Mouse (Mus musculus) testis, adult 2 months (tissue): Measurements from ENCODE around the gene Nlrc5.

Source experiments
- CTCF ChIP-seq: fragments of 200-500 bp; IDR thresholded peaks from 2 replicates; pipeline ENCODE4 v1.5.1; 2012; ENCODE audit warnings: low read depth, mild to moderate bottlenecking, inconsistent platforms, low read length, moderate library complexity; ENCODE audit not compliant: control insufficient read depth, insufficient read depth, insufficient replicate concordance
- POLR2A ChIP-seq: fragments of 200-500 bp; IDR thresholded peaks from 2 replicates; pipeline ENCODE4 v1.6.1; 2012; ENCODE audit warnings: low read depth, mild to moderate bottlenecking, inconsistent platforms, low read length, moderate library complexity; ENCODE audit not compliant: control insufficient read depth

DNA sequence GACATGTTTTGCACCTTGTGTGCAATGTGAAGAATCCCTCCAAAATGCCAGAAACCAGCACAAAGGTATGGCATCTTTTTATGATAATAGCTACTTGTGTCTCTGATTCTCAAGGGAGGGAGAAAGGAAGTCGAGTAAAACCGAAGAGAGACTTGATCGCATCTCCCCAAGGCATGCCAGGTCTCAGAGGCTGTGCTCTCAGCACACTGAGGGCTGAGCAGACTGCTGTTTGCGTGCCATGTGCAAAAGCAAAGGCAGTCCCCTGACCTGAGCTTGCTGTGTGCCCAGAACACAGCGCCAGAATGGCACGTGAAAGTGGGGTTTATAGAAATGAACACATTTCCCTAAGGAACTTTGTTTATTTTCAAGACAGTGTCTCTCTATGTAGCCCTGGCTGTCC lies 44.6 kb upstream of the Nlrc5 start:
- TF ChIP-seq CTCF = no peak
- TF ChIP-seq POLR2A = no peak
